Mouse (Mus musculus) hindbrain, postnatal 0 days (tissue): Measurements from ENCODE around the gene Itga6. TPM values are rescaled to one million over a fixed set of nuclear protein-coding genes. Genes with fewer than 3 reads are reported as not detected.

ENCODE experiments used
- ATAC-seq: fragments of 200-750 bp; cut with Nextera tagmentation; 2 replicates; pipeline ENCODE4 v1.8.0; 2017; ENCODE audit warnings: mild to moderate bottlenecking, moderate TSS enrichment, moderate library complexity
- DNase-seq: peaks from one replicate; pipeline ENCODE4 v3.0.0-alpha.2; 2015; ENCODE audit warnings: low spot score
- H3K27ac ChIP-seq: fragments of 300-500 bp; sonication (generic); 2 replicates; pipeline ENCODE4 v1.5.1; 2014; ENCODE audit warnings: mild to moderate bottlenecking
- H3K27me3 ChIP-seq: fragments of 300-500 bp; sonication (generic); 2 replicates; pipeline ENCODE4 v1.6.1; 2014; ENCODE audit warnings: low read length, mixed read lengths; ENCODE audit not compliant: insufficient read depth
- H3K36me3 ChIP-seq: fragments of 300-500 bp; sonication (generic); 2 replicates; pipeline ENCODE4 v1.6.1; 2014; ENCODE audit warnings: low read length, mixed read lengths; ENCODE audit not compliant: insufficient read depth
- H3K4me1 ChIP-seq: fragments of 300-500 bp; sonication (generic); 2 replicates; pipeline ENCODE4 v1.6.1; 2014; ENCODE audit warnings: antibody characterized with exemption, low read length, mixed read lengths; ENCODE audit not compliant: insufficient read depth
- H3K4me2 ChIP-seq: fragments of 300-500 bp; sonication (generic); 2 replicates; pipeline ENCODE4 v1.6.1; 2014; ENCODE audit warnings: low read depth, mild to moderate bottlenecking, low read length, moderate library complexity, mixed read lengths
- H3K4me3 ChIP-seq: fragments of 300-500 bp; sonication (generic); 2 replicates; pipeline ENCODE4 v1.5.1; 2014; ENCODE audit warnings: low read length
- H3K9ac ChIP-seq: fragments of 300-500 bp; sonication (generic); replicated peaks from 2 replicates; pipeline ENCODE4 v1.6.1; 2014; ENCODE audit warnings: mild to moderate bottlenecking, low read length, moderate library complexity, mixed read lengths
- H3K9me3 ChIP-seq: fragments of 300-500 bp; sonication (generic); 2 replicates; pipeline ENCODE4 v1.6.1; 2016; ENCODE audit warnings: low read length, mixed read lengths
- CTCF ChIP-seq: IDR thresholded peaks from 2 replicates; pipeline ENCODE4 v1.5.1; 2016; ENCODE audit warnings: antibody characterized with exemption, control low read depth, low read depth
- WGBS: fragments of 180-500 bp; shearing (Covaris S2); extraction: QIAGEN DNeasy Blood & Tissue Kit; methylation state at CpG from one replicate; pipeline ENCODE4 v1.1.7; 2014; 5-methylcytosine and 5-hydroxymethylcytosine counted together
- polyA plus RNA-seq: library from polyadenylated mRNA; unstranded; fragments of >200 nt; fragmentation: Nextera tagmentation; extraction: Ambion mirVana; gene quantifications from 2 replicates; pipeline ENCODE4 v1.2.1, GENCODE M21; 2015
- total RNA-seq: library from RNA; depleted of rRNA; stranded (reverse); fragments of >200 nt; gene quantifications from 2 replicates; pipeline ENCODE4 v1.2.3, GENCODE M21; 2014

Itga6 gene
- total and polyA plus RNA-seq, 2 experiments from 2014 or later, result 20.0 to 46.7 TPM

DNA sequence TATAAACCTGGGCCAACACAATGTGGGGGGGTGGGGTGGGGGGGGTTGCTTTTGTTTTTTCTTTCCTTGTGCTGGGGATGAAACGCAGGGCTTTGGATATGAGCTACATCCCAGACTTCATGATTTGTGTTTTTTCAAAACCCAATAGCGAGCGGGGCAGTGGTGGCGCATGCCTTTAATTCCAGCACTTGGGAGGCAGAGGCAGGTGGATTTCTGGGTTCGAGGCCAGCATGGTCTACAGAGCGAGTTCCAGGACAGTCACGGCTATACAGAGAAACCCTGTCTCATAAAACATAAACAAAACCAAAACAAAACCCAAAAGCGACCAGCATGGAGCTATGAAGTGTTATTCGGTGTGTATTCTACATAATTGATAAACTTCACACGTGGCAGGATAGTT is 126.7 kb downstream of the Itga6 start:
- Histone ChIP-seq H3K4me3 (no peak overlapping the region), H3K9ac (no peak overlapping the region), H3K4me1 (no peaks in the 10 kb centered on the region), H3K36me3 (no peaks in the 10 kb centered on the region), H3K27ac (no peak overlapping the region), H3K9me3 (no peaks in the 10 kb centered on the region), H3K4me2 (peak overlapping the region; percentile 96; the same call in 1 of the 2 replicates), H3K27me3 (no peaks in the 10 kb centered on the region)
- DNase-seq (no peak), ATAC-seq (no peak)
- 84% methylated on average over 10 of the region's 10 CpGs for whole genome bisulfite sequencing
- no peak for TF ChIP-seq CTCF

- peak within 1 kb of the TSS; percentile 96 for H3K4me2 ChIP-seq
- H3K9me3 ChIP-seq, result no peaks in the 10 kb centered on the region
- peak within 1 kb of the TSS; percentile 61 for H3K27ac ChIP-seq
- peak within 1 kb of the TSS; percentile 81 for H3K4me3 ChIP-seq
- H3K4me1 ChIP-seq, result no peaks in the 10 kb centered on the region
- under 1% methylated on average over 49 of the region's 55 CpGs for WGBS
- no peaks in the 10 kb centered on the region for H3K36me3 ChIP-seq
- ATAC-seq (peak; percentile 99), DNase-seq (peak; percentile 98)
- H3K27me3 ChIP-seq, result no peaks in the 10 kb centered on the region
- TF ChIP-seq CTCF, result no peak; the same call in 1 of the 2 replicates
- H3K9ac ChIP-seq, result peak within 1 kb of the TSS; percentile 61
Observed at GRCm38 (mm10) chr2:71872801-71873443, 127.5 kb downstream of the Itga6 start, which contains the start of gene Pdk1. Gene Pdk1 (plus strand): TSS chr2:71873224.

- no peak for TF ChIP-seq CTCF
- Histone ChIP-seq H3K9me3 (no peaks in the 10 kb centered on the region), H3K27me3 (no peaks in the 10 kb centered on the region), H3K9ac (peak overlapping the region; percentile 61), H3K4me3 (peak overlapping the region; percentile 81), H3K4me2 (peak overlapping the region; percentile 96), H3K27ac (peak overlapping the region; percentile 61), H3K4me1 (no peaks in the 10 kb centered on the region), H3K36me3 (no peaks in the 10 kb centered on the region)
- 3% methylated on average over 51 of the region's 51 CpGs for WGBS
- ATAC-seq (peak; percentile 67; the same call in 1 of the 2 replicates), DNase-seq (peak; percentile 43)
Observed at GRCm38 (mm10) chr2:71873474-71874322, 128.3 kb downstream of the Itga6 start.

- Histone ChIP-seq H3K4me1 (no peaks in the 10 kb centered on the region), H3K36me3 (no peaks in the 10 kb centered on the region), H3K4me2 (peak overlapping the region; percentile 96; the same call in 1 of the 2 replicates), H3K27ac (no peak overlapping the region), H3K9me3 (no peaks in the 10 kb centered on the region), H3K4me3 (no peak overlapping the region), H3K9ac (no peak overlapping the region), H3K27me3 (no peaks in the 10 kb centered on the region)
- DNase-seq, result no peak
- no peak for TF ChIP-seq CTCF
- no peak for ATAC-seq
- WGBS, result 77% methylated on average over 2 of the region's 2 CpGs
Observed at GRCm38 (mm10) chr2:71874422-71874821, 129.0 kb downstream of the Itga6 start.

- WGBS, result 58% methylated on average over 2 of the region's 2 CpGs
- TF ChIP-seq CTCF, result no peak
Observed at GRCm38 (mm10) chr2:71874836-71875235, 129.4 kb downstream of the Itga6 start.

GRCm38 (mm10) chr2:71877865-71878264 is 132.4 kb downstream of the Itga6 start:
- Histone ChIP-seq H3K9ac (no peak overlapping the region), H3K4me1 (no peaks in the 10 kb centered on the region), H3K9me3 (no peaks in the 10 kb centered on the region), H3K4me2 (no peak overlapping the region), H3K36me3 (peaks cover 5% of the 10 kb centered on the region; the same call in 1 of the 2 replicates), H3K27ac (no peak overlapping the region), H3K27me3 (no peaks in the 10 kb centered on the region), H3K4me3 (no peak overlapping the region)
- no peak for DNase-seq
- no peak for ATAC-seq
- 94% methylated on average over 4 of the region's 4 CpGs for WGBS
- no peak for TF ChIP-seq CTCF

More at GRCm38 (mm10) chr2:71874836-71875235, 129.4 kb downstream of the Itga6 start:
- H3K4me3 ChIP-seq, result no peak overlapping the region
- H3K4me1 ChIP-seq, result no peaks in the 10 kb centered on the region
- peak overlapping the region; percentile 8; the same call in 1 of the 2 replicates for H3K4me2 ChIP-seq
- no peaks in the 10 kb centered on the region for H3K36me3 ChIP-seq
- no peak overlapping the region for H3K9ac ChIP-seq
- H3K9me3 ChIP-seq, result no peaks in the 10 kb centered on the region
- no peak for DNase-seq
- H3K27ac ChIP-seq, result no peak overlapping the region
- ATAC-seq, result no peak
- H3K27me3 ChIP-seq, result no peaks in the 10 kb centered on the region
